Mouse (Mus musculus) lung, adult 2 months (tissue): ENCODE data around the gene Cep55.

Source experiments
- CTCF ChIP-seq: fragments of 200-500 bp; IDR thresholded peaks from 2 replicates; pipeline ENCODE4 v1.5.1; 2011; ENCODE audit warnings: mild to moderate bottlenecking, low read length, control low read depth; ENCODE audit not compliant: insufficient read depth
- POLR2A ChIP-seq: fragments of 200-500 bp; IDR thresholded peaks from 2 replicates; pipeline ENCODE4 v1.6.1; 2011; ENCODE audit warnings: low read depth, mild to moderate bottlenecking, control low read depth, low read length, borderline replicate concordance; ENCODE audit errors: extremely low read depth

DNA sequence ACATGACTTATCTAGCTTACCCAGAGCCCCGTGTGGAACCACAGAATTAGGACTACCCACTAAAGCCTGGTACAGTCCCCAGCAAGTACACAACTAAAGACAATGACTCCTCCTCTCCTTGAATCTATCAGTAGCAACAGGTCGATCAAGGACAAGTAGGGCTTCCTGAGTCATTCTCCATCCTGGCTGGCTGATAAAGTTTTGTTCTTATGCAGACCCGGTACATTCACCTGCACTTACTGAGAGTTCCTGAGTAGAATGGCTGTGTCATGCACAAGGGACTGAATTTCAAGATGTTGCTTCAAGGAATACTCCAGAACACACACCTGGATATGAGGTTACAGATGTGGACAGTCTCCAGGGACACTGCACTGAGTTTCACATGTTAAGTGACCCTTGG, 9.6 kb upstream of the Cep55 start:
- TF ChIP-seq POLR2A: no peak
- TF ChIP-seq CTCF: no peak
